Mouse (Mus musculus): ENCODE results near the gene Nans. TPM values are rescaled to one million over a fixed set of nuclear protein-coding genes. Genes with fewer than 3 reads are reported as not detected.

Gene Nans
- total RNA-seq, 1 experiment, result 75.4 TPM

GRCm38 (mm10) chr4:46493071-46493470, 4.0 kb downstream of the Nans start:
- Histone ChIP-seq H3K4me1 (ENCODE audit: control insufficient read depth in 2 of 2, insufficient read depth in 2 of 2, low read length in 2 of 2, poor library complexity in 1 of 2) (peaks cover 0 to 2% of the 10 kb centered on the region in 2 experiments; a peak in 1 of 4 replicates), H3K9ac (ENCODE audit: insufficient read depth, low read depth, low read length, poor library complexity, severe bottlenecking) (no peak overlapping the region), H3K9me3 (ENCODE audit: control insufficient read depth, insufficient read depth, low read depth, low read length) (no peaks in the 10 kb centered on the region), H3K27ac (ENCODE audit: insufficient read depth, low read depth, low read length, poor library complexity, severe bottlenecking) (no peak overlapping the region), H3K36me3 (ENCODE audit: control insufficient read depth, insufficient read depth, low read length, poor library complexity, severe bottlenecking) (peaks cover 24% of the 10 kb centered on the region), H3K4me3 (ENCODE audit: insufficient read depth in 1 of 2, low read depth in 1 of 2, low read length in 2 of 2, poor library complexity in 1 of 2, severe bottlenecking in 1 of 2) (no peak overlapping the region)
- in situ Hi-C loops (cut with MboI; ENCODE audit: low sequenced_read_pairs in 2 of 2, unreplicated experiment in 2 of 2), result no loop called here
- TF ChIP-seq HCFC1 (IDR thresholded peaks at IDR 0.05; ENCODE audit: borderline replicate concordance, insufficient read depth, low read length) (no peak), ZNF384 (IDR thresholded peaks at IDR 0.05; ENCODE audit: low read depth, low read length) (no peak), CHD2 (IDR thresholded peaks at IDR 0.05; ENCODE audit: low read depth, low read length) (no peak), ZC3H11A (IDR thresholded peaks at IDR 0.05; ENCODE audit: borderline replicate concordance, low read depth, low read length) (no peak), MAFK (IDR thresholded peaks at IDR 0.05; ENCODE audit: insufficient read depth, low read depth, low read length) (no peak)
- DNase-seq (ENCODE audit: low read depth, low spot score), result no peak

GRCm38 (mm10) chr4:46495543-46495942, 6.5 kb downstream of the Nans start:
- Histone ChIP-seq H3K36me3 (ENCODE audit: control insufficient read depth, insufficient read depth, low read length, poor library complexity, severe bottlenecking) (peaks cover 38% of the 10 kb centered on the region), H3K9me3 (ENCODE audit: control insufficient read depth, insufficient read depth, low read depth, low read length) (no peaks in the 10 kb centered on the region), H3K27ac (ENCODE audit: insufficient read depth, low read depth, low read length, poor library complexity, severe bottlenecking) (no peak overlapping the region), H3K4me3 (ENCODE audit: insufficient read depth in 1 of 2, low read depth in 1 of 2, low read length in 2 of 2, poor library complexity in 1 of 2, severe bottlenecking in 1 of 2) (no peak overlapping the region), H3K9ac (ENCODE audit: insufficient read depth, low read depth, low read length, poor library complexity, severe bottlenecking) (0 out of 2 replicates have a peak overlapping the region, but pooled peaks have one; percentile 11), H3K4me1 (ENCODE audit: control insufficient read depth in 2 of 2, insufficient read depth in 2 of 2, low read length in 2 of 2, poor library complexity in 1 of 2) (0 out of 4 replicates have a peak, but pooled peaks cover 0 to 2% of the 10 kb centered on the region in 2 experiments)
- in situ Hi-C loops (cut with MboI; ENCODE audit: low sequenced_read_pairs in 2 of 2, unreplicated experiment in 2 of 2), result no loop called here
- no peak for TF ChIP-seq CHD2 (IDR thresholded peaks at IDR 0.05; ENCODE audit: low read depth, low read length)
- TF ChIP-seq ZNF384 (IDR thresholded peaks at IDR 0.05; ENCODE audit: low read depth, low read length), result no peak
- no peak for TF ChIP-seq MAFK (IDR thresholded peaks at IDR 0.05; ENCODE audit: insufficient read depth, low read depth, low read length)
- no peak for TF ChIP-seq ZC3H11A (IDR thresholded peaks at IDR 0.05; ENCODE audit: borderline replicate concordance, low read depth, low read length)
- no peak for TF ChIP-seq HCFC1 (IDR thresholded peaks at IDR 0.05; ENCODE audit: borderline replicate concordance, insufficient read depth, low read length)
- no peak for DNase-seq (ENCODE audit: low read depth, low spot score)

- no peak overlapping the region for H3K9ac ChIP-seq (ENCODE audit: insufficient read depth, low read depth, low read length, poor library complexity, severe bottlenecking)
- H3K27ac ChIP-seq (ENCODE audit: insufficient read depth, low read depth, low read length, poor library complexity, severe bottlenecking), result no peak overlapping the region
- no peak for TF ChIP-seq MAFK (IDR thresholded peaks at IDR 0.05; ENCODE audit: insufficient read depth, low read depth, low read length)
- TF ChIP-seq ZNF384 (IDR thresholded peaks at IDR 0.05; ENCODE audit: low read depth, low read length), result 0 out of 2 replicates have a peak, but pooled peaks have one; percentile 39
- H3K36me3 ChIP-seq (ENCODE audit: control insufficient read depth, insufficient read depth, low read length, poor library complexity, severe bottlenecking), result peaks cover 48% of the 10 kb centered on the region
- no peaks in the 10 kb centered on the region for H3K9me3 ChIP-seq (ENCODE audit: control insufficient read depth, insufficient read depth, low read depth, low read length)
- H3K4me1 ChIP-seq (ENCODE audit: control insufficient read depth in 2 of 2, insufficient read depth in 2 of 2, low read length in 2 of 2, poor library complexity in 1 of 2), result no peaks in the 10 kb centered on the region
- in situ Hi-C loops (cut with MboI; ENCODE audit: low sequenced_read_pairs in 2 of 2, unreplicated experiment in 2 of 2), result no loop called here
- DNase-seq (ENCODE audit: low read depth, low spot score), result peak; percentile 60
- H3K4me3 ChIP-seq (ENCODE audit: insufficient read depth in 1 of 2, low read depth in 1 of 2, low read length in 2 of 2, poor library complexity in 1 of 2, severe bottlenecking in 1 of 2), result no peak overlapping the region
Observed at GRCm38 (mm10) chr4:46497286-46497892, 8.3 kb downstream of the Nans start.

- peaks cover 45% of the 10 kb centered on the region for H3K36me3 ChIP-seq (ENCODE audit: control insufficient read depth, insufficient read depth, low read length, poor library complexity, severe bottlenecking)
- H3K27ac ChIP-seq (ENCODE audit: insufficient read depth, low read depth, low read length, poor library complexity, severe bottlenecking), result no peak overlapping the region
- H3K4me3 ChIP-seq (ENCODE audit: insufficient read depth in 1 of 2, low read depth in 1 of 2, low read length in 2 of 2, poor library complexity in 1 of 2, severe bottlenecking in 1 of 2), result no peak overlapping the region
- peaks cover 0 to 2% of the 10 kb centered on the region in 2 experiments; a peak in 1 of 4 replicates for H3K4me1 ChIP-seq (ENCODE audit: control insufficient read depth in 2 of 2, insufficient read depth in 2 of 2, low read length in 2 of 2, poor library complexity in 1 of 2)
- no peaks in the 10 kb centered on the region for H3K9me3 ChIP-seq (ENCODE audit: control insufficient read depth, insufficient read depth, low read depth, low read length)
- TF ChIP-seq CHD2 (IDR thresholded peaks at IDR 0.05; ENCODE audit: low read depth, low read length) (no peak), ZC3H11A (IDR thresholded peaks at IDR 0.05; ENCODE audit: borderline replicate concordance, low read depth, low read length) (no peak), HCFC1 (IDR thresholded peaks at IDR 0.05; ENCODE audit: borderline replicate concordance, insufficient read depth, low read length) (no peak), ZNF384 (IDR thresholded peaks at IDR 0.05; ENCODE audit: low read depth, low read length) (no peak), MAFK (IDR thresholded peaks at IDR 0.05; ENCODE audit: insufficient read depth, low read depth, low read length) (no peak)
- DNase-seq (ENCODE audit: low read depth, low spot score), result no peak
- H3K9ac ChIP-seq (ENCODE audit: insufficient read depth, low read depth, low read length, poor library complexity, severe bottlenecking), result no peak overlapping the region
- in situ Hi-C loops (cut with MboI; ENCODE audit: low sequenced_read_pairs in 2 of 2, unreplicated experiment in 2 of 2), result no loop called here
Observed at GRCm38 (mm10) chr4:46498511-46498910, 9.5 kb downstream of the Nans start.

All from ES-E14 (cell line).